Mouse (Mus musculus) liver, adult (tissue): ENCODE data around the gene Cnnm3.

Experiments used
- GATA4 ChIP-seq: IDR thresholded peaks from 2 replicates; pipeline ENCODE4 v1.6.1; 2014; ENCODE audit warnings: mild to moderate bottlenecking, low read length; ENCODE audit not compliant: insufficient replicate concordance

Gene Cnnm3

GRCm38 (mm10) chr1:36569694-36570276 is 58.1 kb downstream of the Cnnm3 start:
- TF ChIP-seq GATA4: no peak

DNA sequence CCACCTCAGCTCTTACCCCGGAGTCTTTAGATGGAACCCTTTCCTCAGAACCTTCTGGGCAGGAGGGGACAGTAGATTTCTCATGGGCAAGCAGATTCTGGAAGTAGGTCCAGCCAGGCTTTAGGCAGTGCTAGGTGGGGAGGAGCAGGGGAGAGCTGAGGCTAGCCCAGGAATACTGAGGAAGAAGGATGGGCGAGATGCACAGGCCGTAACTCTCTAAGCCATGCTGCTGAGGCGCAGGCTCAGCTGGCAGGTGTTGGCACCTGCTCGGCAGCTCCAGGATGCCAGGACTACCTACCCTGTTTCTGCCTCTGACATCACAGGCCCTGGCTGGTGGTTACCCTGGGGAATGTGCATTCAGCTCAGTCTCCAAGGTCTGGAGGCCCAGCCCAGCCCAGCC is 58.7 kb downstream of the Cnnm3 start:
- no peak for TF ChIP-seq GATA4

GRCm38 (mm10) chr1:36571627-36572026 is 60.0 kb downstream of the Cnnm3 start:
- TF ChIP-seq GATA4: peak; percentile 22; the same call in 1 of the 2 replicates

- TF ChIP-seq GATA4: no peak
These were observed 60.6 kb downstream of the Cnnm3 start for GRCm38 (mm10) chr1:36572140-36572700.

DNA sequence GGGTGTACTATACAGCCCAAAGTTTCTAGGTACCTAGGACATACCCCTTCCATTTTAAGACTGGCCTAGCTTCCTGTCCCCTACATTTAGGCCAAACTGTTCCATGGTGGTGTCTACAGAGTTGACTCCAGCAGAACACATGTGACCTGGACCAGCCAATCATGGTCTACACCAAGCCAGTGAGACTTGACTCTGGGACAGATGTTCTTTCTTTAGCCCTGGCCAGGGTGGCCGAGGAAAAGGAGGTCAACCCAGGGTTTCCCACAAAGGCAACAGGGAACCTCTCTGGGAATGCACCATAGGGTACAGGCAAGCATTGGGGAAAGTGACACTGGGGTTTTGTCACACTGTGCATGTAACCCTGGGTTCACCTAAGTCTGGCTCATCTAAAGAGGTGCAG is 61.0 kb downstream of the Cnnm3 start:
- no peak for TF ChIP-seq GATA4

DNA sequence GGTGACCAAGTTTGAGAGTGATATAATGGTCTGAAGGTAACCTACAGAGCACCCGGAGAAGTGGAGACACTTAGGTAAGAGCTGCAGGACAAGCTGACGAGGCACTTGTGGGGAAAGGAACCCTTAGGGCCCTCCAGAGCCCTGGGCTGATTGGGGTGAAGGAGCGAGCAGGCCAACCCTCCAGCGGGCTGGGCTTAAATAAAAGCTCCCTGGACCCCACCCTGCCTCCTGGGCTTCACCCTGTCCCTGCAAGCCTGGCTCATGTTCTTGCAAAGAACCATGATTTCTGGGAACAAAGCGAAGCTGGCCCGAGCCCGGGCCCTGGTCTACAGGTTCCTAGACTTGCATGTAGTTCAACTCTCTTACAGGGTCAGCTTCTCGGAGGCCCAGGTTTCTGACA is 61.9 kb downstream of the Cnnm3 start:
- TF ChIP-seq GATA4: no peak

GRCm38 (mm10) chr1:36574196-36574955 is 62.7 kb downstream of the Cnnm3 start:
- TF ChIP-seq GATA4: no peak

GRCm38 (mm10) chr1:36575347-36575746 is 63.7 kb downstream of the Cnnm3 start:
- no peak for TF ChIP-seq GATA4

DNA sequence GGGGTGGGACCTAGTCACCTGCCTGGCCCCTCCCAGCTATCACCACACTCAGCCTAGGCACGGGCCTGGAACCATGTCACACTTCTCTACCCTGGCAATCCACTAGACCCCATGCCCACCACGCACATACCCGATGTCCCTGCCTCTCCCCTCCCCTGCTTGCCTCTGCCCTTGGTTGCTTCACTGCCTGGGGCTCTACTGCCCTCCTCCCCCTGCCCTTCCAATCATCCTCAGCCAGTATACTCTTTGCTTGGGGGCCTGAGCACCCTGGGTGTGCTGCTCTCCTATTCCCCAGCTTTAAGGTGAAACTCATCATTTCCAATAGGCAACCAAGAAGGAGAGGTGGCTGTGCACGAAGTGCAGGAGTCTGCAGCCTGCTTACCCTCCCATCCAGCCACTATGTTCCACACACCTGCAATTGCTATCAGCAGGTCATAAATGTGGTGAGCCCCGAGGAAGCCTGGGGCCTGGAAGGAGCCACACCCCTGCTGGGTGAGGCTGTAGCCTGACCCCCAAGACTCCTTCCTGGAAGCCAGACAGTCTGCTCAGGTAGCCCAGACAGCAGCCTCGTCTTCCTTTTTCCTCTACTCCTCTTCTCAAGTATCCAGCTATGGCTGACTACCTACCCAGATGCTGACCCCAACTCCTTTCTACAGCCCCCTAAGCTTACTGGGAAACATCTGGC is 65.5 kb downstream of the Cnnm3 start:
- TF ChIP-seq GATA4: no peak
